Mouse (Mus musculus) telencephalon, adult 2 months (tissue): Measurements from ENCODE around the gene Cx3cr1.

Source experiments
- DNase-seq: peaks from one replicate; pipeline ENCODE4 v3.0.0-alpha.2; 2011; ENCODE audit warnings: low read depth, low spot score

Gene Cx3cr1

GRCm38 (mm10) chr9:119976704-119977556 is 92.7 kb downstream of the Cx3cr1 start:
- DNase-seq: no peak

DNA sequence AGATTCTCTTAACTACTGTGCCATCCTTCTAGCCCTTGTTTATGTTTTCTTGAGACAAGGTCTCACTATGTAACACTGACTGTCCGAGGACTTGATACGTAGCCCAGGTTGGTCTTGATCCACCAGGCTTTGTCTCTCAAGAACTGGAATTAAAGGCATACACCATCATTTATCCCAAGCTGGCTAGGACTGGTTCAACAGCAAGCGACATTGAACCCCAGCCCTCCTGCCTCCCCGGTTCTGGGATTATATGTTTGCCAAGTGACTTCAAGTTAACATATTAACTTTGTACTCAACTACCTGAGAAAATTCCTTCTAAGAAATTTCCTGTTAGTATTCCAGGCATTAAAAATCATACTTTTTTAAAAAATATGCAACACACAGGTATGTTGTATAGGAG is 94.4 kb downstream of the Cx3cr1 start:
- DNase-seq: no peak

GRCm38 (mm10) chr9:119974609-119975008 is 95.1 kb downstream of the Cx3cr1 start:
- no peak for DNase-seq

- DNase-seq: no peak
These were observed 95.7 kb downstream of the Cx3cr1 start for GRCm38 (mm10) chr9:119973869-119974520.

GRCm38 (mm10) chr9:119973281-119973680 is 96.4 kb downstream of the Cx3cr1 start:
- DNase-seq: no peak

GRCm38 (mm10) chr9:119972582-119972981 is 97.1 kb downstream of the Cx3cr1 start:
- no peak for DNase-seq

DNA sequence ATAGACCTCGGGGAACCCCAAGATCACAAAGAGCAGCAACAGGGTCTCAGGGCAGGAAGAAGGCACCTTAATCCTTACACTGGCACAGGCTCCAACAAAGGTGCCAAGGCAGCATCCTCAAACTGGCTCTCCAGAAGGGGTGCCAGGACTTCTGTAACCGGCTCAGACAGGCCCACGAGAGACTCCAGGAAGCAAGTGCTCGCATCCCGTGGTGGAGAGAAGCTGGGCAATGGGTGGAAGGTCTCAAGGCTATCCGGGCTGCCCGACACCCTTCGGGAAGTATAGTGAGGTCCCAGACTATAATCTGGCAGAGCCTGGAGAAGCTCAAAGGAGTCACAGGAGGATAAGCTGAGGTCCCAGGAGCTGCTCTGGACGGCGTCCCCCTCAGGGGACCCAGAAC is 97.5 kb downstream of the Cx3cr1 start:
- DNase-seq: no peak

DNA sequence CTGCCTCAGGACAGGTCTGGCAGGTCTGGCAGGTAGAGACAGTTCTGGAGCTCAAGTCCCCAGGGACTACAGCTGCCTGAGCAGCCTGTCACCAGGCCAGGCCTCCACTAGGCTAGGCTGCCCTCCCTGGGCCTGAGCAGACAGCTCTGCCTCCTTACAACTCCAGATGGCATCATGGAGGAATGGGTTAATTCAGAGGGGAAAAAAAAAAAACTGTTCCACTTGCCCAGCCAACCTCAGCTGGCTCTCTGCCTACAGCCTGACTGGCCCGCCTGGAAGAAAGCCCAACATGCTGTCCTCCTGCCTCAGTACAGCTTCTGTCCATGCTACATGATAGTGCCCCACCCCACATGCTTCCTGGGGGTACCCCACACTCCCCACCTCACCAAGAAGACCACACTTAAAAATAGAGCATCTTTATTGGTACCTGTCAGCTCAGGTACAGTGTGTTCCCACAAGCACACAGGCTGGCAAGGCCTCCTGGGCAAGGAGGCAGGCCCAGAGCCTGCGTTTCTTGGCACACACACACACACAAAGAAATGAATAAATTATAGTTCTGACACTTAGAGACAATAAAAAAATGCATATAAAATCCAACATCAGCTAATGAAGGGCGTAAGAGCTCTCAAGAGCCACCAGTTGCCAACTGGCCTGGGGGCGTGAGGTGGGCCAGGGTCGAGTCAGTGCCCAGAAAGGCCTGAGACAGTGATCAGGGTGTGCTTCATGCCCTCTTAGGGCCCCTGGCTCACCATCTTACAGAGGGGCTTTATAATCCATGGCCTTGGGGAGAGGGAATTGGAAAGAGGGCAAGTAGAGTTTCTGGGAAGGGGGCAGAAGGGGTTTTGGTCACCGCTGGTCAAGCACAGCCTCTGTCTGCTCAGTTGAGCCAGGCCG is 98.7 kb downstream of the Cx3cr1 start:
- no peak for DNase-seq

GRCm38 (mm10) chr9:119970221-119970620 is 99.5 kb downstream of the Cx3cr1 start:
- no peak for DNase-seq

- no peak for DNase-seq
These were observed 99.9 kb downstream of the Cx3cr1 start for GRCm38 (mm10) chr9:119969811-119970210.

DNA sequence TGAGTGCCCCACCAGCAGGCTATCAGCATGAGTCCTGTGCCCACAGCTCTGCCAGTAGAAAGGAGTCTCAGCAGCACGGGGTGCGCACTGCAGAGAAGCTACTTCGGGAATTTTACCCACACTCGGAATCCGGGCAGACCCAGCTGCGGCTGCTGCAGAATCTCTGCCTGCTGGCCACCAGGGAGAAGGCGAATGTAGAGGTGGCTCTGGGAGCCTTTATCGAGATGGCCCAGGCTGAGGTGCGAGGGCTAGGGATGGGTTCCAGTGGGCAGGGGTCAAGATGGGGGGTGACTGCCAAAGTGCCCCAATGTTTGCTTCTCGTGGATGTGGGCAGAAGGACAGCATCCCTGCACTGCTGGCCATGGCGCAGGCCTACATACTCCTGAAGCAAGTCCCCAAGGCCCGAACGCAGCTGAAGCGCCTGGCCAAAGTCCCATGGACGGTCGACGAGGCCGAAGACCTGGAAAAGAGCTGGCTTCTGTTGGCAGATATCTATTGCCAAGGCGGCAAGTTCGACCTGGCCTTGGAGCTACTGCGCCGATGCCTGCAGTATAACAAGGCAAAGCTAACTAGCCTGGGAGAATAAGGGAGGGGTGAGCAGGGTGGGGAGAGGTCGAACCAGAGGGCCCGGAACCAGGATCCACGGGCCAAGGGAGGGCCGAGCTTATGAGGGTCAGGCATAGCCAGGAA is 103.3 kb downstream of the Cx3cr1 start:
- DNase-seq: no peak

GRCm38 (mm10) chr9:119965186-119965585 is 104.5 kb downstream of the Cx3cr1 start:
- no peak for DNase-seq

DNA sequence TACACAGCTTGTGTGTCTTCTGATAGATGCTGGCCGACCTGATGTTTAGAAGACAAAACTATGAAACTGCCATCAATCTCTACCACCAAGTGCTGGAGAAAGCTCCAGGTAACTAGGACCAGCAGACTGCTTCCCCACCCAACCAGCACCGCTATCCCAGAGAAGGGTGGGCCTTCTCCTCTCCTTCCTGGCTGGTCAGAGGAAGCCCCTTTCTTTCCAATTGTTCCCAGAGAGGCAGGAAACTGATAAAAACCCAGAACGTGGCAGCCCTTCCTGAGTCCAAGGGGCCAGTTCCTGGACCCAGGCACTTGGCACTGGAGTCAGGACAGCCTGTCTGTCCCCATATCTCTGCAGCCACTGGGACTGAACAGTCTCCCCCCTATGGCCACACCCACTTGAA is 105.5 kb downstream of the Cx3cr1 start:
- DNase-seq: no peak

- no peak for DNase-seq
These were observed 106.6 kb downstream of the Cx3cr1 start for GRCm38 (mm10) chr9:119962987-119963667.

- no peak for DNase-seq
These were observed 107.5 kb downstream of the Cx3cr1 start for GRCm38 (mm10) chr9:119962216-119962615.

GRCm38 (mm10) chr9:119958835-119959234 is 110.8 kb downstream of the Cx3cr1 start:
- DNase-seq: no peak

DNA sequence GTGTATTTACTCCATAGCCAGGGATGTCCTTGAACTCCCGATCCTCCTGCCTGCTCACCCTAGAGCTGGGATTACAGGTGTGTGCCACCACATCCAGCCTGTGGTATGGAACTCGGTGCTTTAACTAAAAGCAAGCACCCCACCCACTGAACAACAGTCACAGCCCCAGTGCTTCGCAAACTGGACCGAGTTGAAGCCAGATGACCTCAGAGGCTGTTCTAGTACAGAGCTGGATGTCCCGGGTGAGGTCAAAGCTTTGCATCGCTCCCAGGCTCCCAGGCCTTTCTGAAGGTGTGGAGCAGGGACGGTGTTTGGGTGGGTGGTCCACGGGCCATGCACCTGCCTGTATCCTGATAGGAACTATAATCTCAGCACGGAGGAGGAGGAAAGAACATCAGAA is 118.3 kb downstream of the Cx3cr1 start:
- no peak for DNase-seq

DNA sequence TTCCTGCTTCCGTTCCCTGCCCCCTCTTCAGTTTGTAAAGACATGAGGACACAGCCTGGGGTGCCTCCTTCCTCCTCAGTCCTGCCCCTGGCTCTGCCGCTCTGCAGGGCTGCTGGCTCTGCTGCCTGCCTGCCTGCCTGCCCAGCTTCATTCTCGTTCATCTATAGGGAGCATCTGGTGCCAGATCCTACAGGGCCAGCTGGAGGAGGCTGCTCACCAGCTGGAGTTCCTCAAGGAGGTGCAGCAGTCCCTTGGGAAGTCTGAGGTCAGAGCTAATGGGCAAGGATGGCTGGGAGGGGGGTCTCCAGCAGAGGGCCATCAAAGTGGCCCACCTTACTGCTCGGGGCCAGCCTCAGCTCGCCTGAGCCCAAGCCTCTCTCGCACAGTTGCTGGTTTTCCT is 119.2 kb downstream of the Cx3cr1 start:
- no peak for DNase-seq

DNA sequence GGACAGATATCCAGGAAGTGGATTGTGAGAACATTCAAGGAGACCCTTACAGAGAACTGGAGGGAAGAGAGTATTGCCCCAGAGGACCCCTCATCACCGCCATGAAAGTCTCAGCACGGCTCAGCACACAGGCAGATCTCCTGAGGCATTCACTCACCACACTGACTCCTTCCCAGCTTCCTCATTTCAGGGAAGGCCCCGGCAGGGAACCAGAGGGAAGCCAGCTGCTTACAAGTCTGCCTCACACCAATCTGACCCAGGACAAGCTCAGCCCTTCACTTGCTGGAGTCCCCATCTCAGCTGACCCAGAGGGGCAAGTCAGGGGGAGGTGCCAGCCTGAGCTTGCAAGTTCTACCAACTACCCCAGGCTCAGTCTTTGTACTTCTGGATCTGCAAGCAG is 120.9 kb downstream of the Cx3cr1 start:
- no peak for DNase-seq

DNA sequence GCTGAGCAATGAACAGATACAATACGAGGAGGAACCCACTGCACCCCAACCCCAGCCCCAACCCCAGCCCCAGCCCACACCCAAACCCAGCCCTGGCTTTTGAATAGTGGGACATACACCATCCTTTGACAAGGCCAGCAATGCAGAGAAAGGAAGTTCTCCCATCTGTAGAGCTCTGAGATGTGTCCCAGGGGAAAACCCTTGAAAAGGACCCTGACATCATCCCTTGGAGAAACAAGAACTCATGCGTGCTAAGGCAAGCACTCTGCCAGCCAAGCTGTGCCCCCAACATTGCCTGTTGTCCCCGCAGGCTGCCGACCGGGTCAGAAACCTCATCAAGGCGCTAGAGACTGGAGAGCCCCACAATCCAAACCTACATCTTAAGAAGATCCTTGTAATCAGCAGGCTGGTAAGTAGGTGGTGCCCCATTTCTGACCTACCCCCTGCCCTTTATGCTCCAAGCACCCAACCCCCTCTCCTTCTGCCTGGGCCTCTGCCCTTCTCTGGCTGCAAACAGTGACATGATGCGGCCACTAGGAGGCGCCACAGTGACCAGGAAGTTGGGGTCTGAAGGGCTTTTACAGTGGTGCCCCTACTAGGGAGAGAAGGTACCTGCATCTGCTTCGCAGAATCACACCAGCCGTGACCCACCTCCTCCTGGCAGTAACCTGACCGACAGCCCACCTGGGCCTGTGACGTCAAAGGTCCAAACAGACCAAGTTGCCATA is 124.3 kb downstream of the Cx3cr1 start:
- no peak for DNase-seq
